Mouse (Mus musculus) spleen, adult 2 months (tissue): Measurements from ENCODE around the gene Olfr92. TPM values are rescaled to one million over a fixed set of nuclear protein-coding genes. Genes with fewer than 3 reads are reported as not detected.

Source experiments
- DNase-seq, 2 experiments: peaks; one replicate each; pipeline versions ENCODE4 v3.0.0 to v3.0.0-alpha.2; 2012 to 2021; ENCODE audit warnings: low spot score in 2 of 2, low read depth in 1 of 2
- H3K27ac ChIP-seq: fragments of 200-500 bp; 2 replicates; pipeline ENCODE4 v1.5.1; 2012; ENCODE audit warnings: low read length, inconsistent platforms; ENCODE audit not compliant: insufficient read depth
- H3K27me3 ChIP-seq: fragments of 200-500 bp; 2 replicates; pipeline ENCODE4 v1.6.1; 2012; ENCODE audit warnings: mild to moderate bottlenecking, moderate library complexity, low read length, inconsistent platforms; ENCODE audit not compliant: control insufficient read depth, insufficient read depth
- H3K36me3 ChIP-seq: fragments of 200-500 bp; 2 replicates; pipeline ENCODE4 v1.6.1; 2012; ENCODE audit warnings: mild to moderate bottlenecking, low read length, inconsistent platforms; ENCODE audit not compliant: control insufficient read depth, insufficient read depth
- H3K4me1 ChIP-seq: fragments of 200-500 bp; 2 replicates; pipeline ENCODE4 v1.6.1; 2011; ENCODE audit warnings: inconsistent platforms; ENCODE audit not compliant: control insufficient read depth, insufficient read depth, insufficient read length
- H3K4me3 ChIP-seq: fragments of 200-500 bp; 2 replicates; pipeline ENCODE4 v1.5.1; 2011; ENCODE audit warnings: mild to moderate bottlenecking, inconsistent platforms; ENCODE audit not compliant: insufficient read depth, insufficient read length; ENCODE audit errors: extremely low read depth
- CTCF ChIP-seq: fragments of 200-500 bp; IDR thresholded peaks from 2 replicates; pipeline ENCODE4 v1.5.1; 2011; ENCODE audit warnings: mild to moderate bottlenecking, inconsistent platforms; ENCODE audit not compliant: insufficient read depth, insufficient read length, insufficient replicate concordance; ENCODE audit errors: extremely low read depth
- POLR2A ChIP-seq: fragments of 200-500 bp; IDR thresholded peaks from 2 replicates; pipeline ENCODE4 v1.6.1; 2011; ENCODE audit warnings: low read depth, low read length, inconsistent platforms
- WGBS: fragments of 180-500 bp; shearing (Covaris S2); methylation state at CpG from one replicate; pipeline ENCODE4 v1.1.7; 2018; 5-methylcytosine and 5-hydroxymethylcytosine counted together
- polyA plus RNA-seq: library from polyadenylated mRNA; depleted of rRNA; stranded (reverse); fragments of >200 nt; gene quantifications from 2 replicates; pipeline ENCODE4 v1.2.3, GENCODE M21; 2012; rRNA removed

The Olfr92 gene
- polyA plus RNA-seq, 1 experiment = not detected

- H3K36me3 ChIP-seq = peaks cover 13% of the 10 kb centered on the region
- 90% methylated on average over 11 of the region's 11 CpGs for WGBS
- H3K4me1 ChIP-seq = no peaks in the 10 kb centered on the region
- H3K27me3 ChIP-seq = no peaks in the 10 kb centered on the region
- DNase-seq = no peak
- no peak for TF ChIP-seq POLR2A
- TF ChIP-seq CTCF = no peak
- no peak overlapping the region for H3K4me3 ChIP-seq
- no peak overlapping the region for H3K27ac ChIP-seq
Measured at GRCm38 (mm10) chr17:37063686-37064495, 56.0 kb downstream of the Olfr92 start.

GRCm38 (mm10) chr17:37063063-37063462, 56.8 kb downstream of the Olfr92 start:
- no peak for TF ChIP-seq CTCF
- TF ChIP-seq POLR2A = no peak
- 88% methylated on average over 10 of the region's 10 CpGs for WGBS
- Histone ChIP-seq H3K27ac (no peak overlapping the region), H3K27me3 (no peaks in the 10 kb centered on the region), H3K4me1 (no peaks in the 10 kb centered on the region), H3K4me3 (no peak overlapping the region), H3K36me3 (peaks cover 15% of the 10 kb centered on the region)
- no peak for DNase-seq

- Histone ChIP-seq H3K4me3 (no peak overlapping the region), H3K27me3 (no peaks in the 10 kb centered on the region), H3K4me1 (no peaks in the 10 kb centered on the region), H3K36me3 (peaks cover 15% of the 10 kb centered on the region), H3K27ac (no peak overlapping the region)
- TF ChIP-seq POLR2A = no peak
- TF ChIP-seq CTCF = no peak
- 92% methylated on average over 10 of the region's 10 CpGs for WGBS
- DNase-seq = no peak
Measured at GRCm38 (mm10) chr17:37062101-37062641, 57.7 kb downstream of the Olfr92 start.

GRCm38 (mm10) chr17:37061435-37061834, 58.5 kb downstream of the Olfr92 start:
- no peak for DNase-seq
- Histone ChIP-seq H3K4me1 (no peaks in the 10 kb centered on the region), H3K36me3 (peaks cover 15% of the 10 kb centered on the region), H3K27me3 (no peaks in the 10 kb centered on the region), H3K27ac (no peak overlapping the region), H3K4me3 (no peak overlapping the region)
- no peak for TF ChIP-seq CTCF
- no peak for TF ChIP-seq POLR2A
- 91% methylated on average over 3 of the region's 3 CpGs for WGBS

Other genes starting within 250 kb of the Olfr92 start
- 0.19 TPM in 1 of 2 replicates, not detected in the other for gene Trim40, start 230.0 kb downstream of the Olfr92 start, polyA plus RNA-seq
- gene Trim31, start 222.0 kb downstream of the Olfr92 start, polyA plus RNA-seq = not detected in 2 replicates
- 0.20 and 0.23 TPM in 2 replicates for gene Rnf39, start 177.2 kb downstream of the Olfr92 start, polyA plus RNA-seq
- gene Ppp1r11, start 168.3 kb downstream of the Olfr92 start, polyA plus RNA-seq = 36.3 and 36.9 TPM in 2 replicates
- gene Znrd1, start 161.5 kb downstream of the Olfr92 start, polyA plus RNA-seq = 19.0 and 23.5 TPM in 2 replicates
- 0.31 and 0.57 TPM in 2 replicates for gene Znrd1as, start 161.5 kb downstream of the Olfr92 start, polyA plus RNA-seq
- not detected in 2 replicates for gene 2410137M14Rik, start 138.9 kb downstream of the Olfr92 start, polyA plus RNA-seq
- 0.28 and 0.48 TPM in 2 replicates for gene H2-M5, start 130.6 kb downstream of the Olfr92 start, polyA plus RNA-seq
- 0.62 and 0.75 TPM in 2 replicates for gene Zfp57, start 118.9 kb downstream of the Olfr92 start, polyA plus RNA-seq
- gene Mog, start 96.7 kb downstream of the Olfr92 start, polyA plus RNA-seq = not detected in 2 replicates
- gene Gabbr1, start 74.1 kb downstream of the Olfr92 start, polyA plus RNA-seq = 28.7 and 29.7 TPM in 2 replicates
- 0.14 TPM in 1 of 2 replicates, not detected in the other for gene Olfr90, start 31.6 kb downstream of the Olfr92 start, polyA plus RNA-seq
- gene Olfr91, start 21.8 kb downstream of the Olfr92 start, polyA plus RNA-seq = not detected in 2 replicates
- gene Olfr93, start 41.4 kb upstream of the Olfr92 start, polyA plus RNA-seq = not detected in 2 replicates
- gene Ubd, start 73.8 kb upstream of the Olfr92 start, polyA plus RNA-seq = 1.1 and 1.5 TPM in 2 replicates
- gene Olfr94, start 80.9 kb upstream of the Olfr92 start, polyA plus RNA-seq = not detected in 2 replicates
- gene Olfr95, start 93.0 kb upstream of the Olfr92 start, polyA plus RNA-seq = not detected in 2 replicates
- gene Olfr96, start 100.1 kb upstream of the Olfr92 start, polyA plus RNA-seq = not detected in 2 replicates
- gene Olfr97, start 117.2 kb upstream of the Olfr92 start, polyA plus RNA-seq = not detected in 2 replicates
- gene Olfr98, start 143.7 kb upstream of the Olfr92 start, polyA plus RNA-seq = not detected in 2 replicates
- gene H2-M3, start 150.1 kb upstream of the Olfr92 start, polyA plus RNA-seq = 27.0 and 27.4 TPM in 2 replicates
- not detected in 2 replicates for gene Olfr99, start 163.4 kb upstream of the Olfr92 start, polyA plus RNA-seq
- gene Olfr101, start 184.2 kb upstream of the Olfr92 start, polyA plus RNA-seq = not detected in 2 replicates
- not detected in 2 replicates for gene Olfr102, start 197.0 kb upstream of the Olfr92 start, polyA plus RNA-seq
- not detected in 2 replicates for gene Olfr103, start 219.6 kb upstream of the Olfr92 start, polyA plus RNA-seq
- gene Olfr104-ps, start 239.5 kb upstream of the Olfr92 start, polyA plus RNA-seq = not detected in 2 replicates